Mouse (Mus musculus): ENCODE data around the gene Abi3bp. TPM values are rescaled to one million over a fixed set of nuclear protein-coding genes. Genes with fewer than 3 reads are reported as not detected.

The Abi3bp gene
- total RNA-seq, 4 experiments from 2014 or later: 4.2 to 9.5 (median 6.3) TPM

- no peak for DNase-seq
Measured at GRCm38 (mm10) chr16:56503941-56504340, 26.3 kb downstream of the Abi3bp start.

GRCm38 (mm10) chr16:56518024-56518423, 40.3 kb downstream of the Abi3bp start:
- DNase-seq: no peak

GRCm38 (mm10) chr16:56524359-56524758, 46.7 kb downstream of the Abi3bp start:
- no peak for DNase-seq

- DNase-seq: no peak
Measured at GRCm38 (mm10) chr16:56526482-56526881, 48.8 kb downstream of the Abi3bp start.

GRCm38 (mm10) chr16:56528079-56528688, 50.5 kb downstream of the Abi3bp start:
- DNase-seq: no peak

- no peak for DNase-seq
Measured at GRCm38 (mm10) chr16:56579536-56579935, 101.9 kb downstream of the Abi3bp start.

GRCm38 (mm10) chr16:56593581-56593980, 115.9 kb downstream of the Abi3bp start:
- DNase-seq: no peak

GRCm38 (mm10) chr16:56594866-56595265, 117.2 kb downstream of the Abi3bp start:
- DNase-seq: no peak

GRCm38 (mm10) chr16:56598427-56598826, 120.7 kb downstream of the Abi3bp start:
- no peak for DNase-seq

GRCm38 (mm10) chr16:56602394-56602793, 124.7 kb downstream of the Abi3bp start:
- no peak for DNase-seq

- no peak for DNase-seq
Measured at GRCm38 (mm10) chr16:56610572-56610971, 132.9 kb downstream of the Abi3bp start.

GRCm38 (mm10) chr16:56611096-56611867, 133.6 kb downstream of the Abi3bp start:
- DNase-seq: no peak

GRCm38 (mm10) chr16:56638544-56638943, 160.9 kb downstream of the Abi3bp start:
- no peak for DNase-seq

GRCm38 (mm10) chr16:56645251-56645650, 167.6 kb downstream of the Abi3bp start:
- no peak for DNase-seq

GRCm38 (mm10) chr16:56646382-56647172, 168.9 kb downstream of the Abi3bp start:
- no peak for DNase-seq

- DNase-seq: no peak
Measured at GRCm38 (mm10) chr16:56655193-56655910, 177.7 kb downstream of the Abi3bp start.

GRCm38 (mm10) chr16:56658866-56659265, 181.2 kb downstream of the Abi3bp start:
- DNase-seq: no peak

- no peak for DNase-seq
Measured at GRCm38 (mm10) chr16:56669520-56669919, 191.8 kb downstream of the Abi3bp start.

- no peak for DNase-seq
Measured at GRCm38 (mm10) chr16:56670941-56671340, 193.3 kb downstream of the Abi3bp start.

GRCm38 (mm10) chr16:56673420-56673819, 195.7 kb downstream of the Abi3bp start:
- DNase-seq: no peak

- DNase-seq: no peak
Measured at GRCm38 (mm10) chr16:56677146-56677545, 199.5 kb downstream of the Abi3bp start.

- no peak for DNase-seq
Measured at GRCm38 (mm10) chr16:56681010-56681645, 203.4 kb downstream of the Abi3bp start.

All from adrenal gland, adult 8-10 months (tissue).